Mouse (Mus musculus): Measurements from ENCODE around the gene Olfr145. TPM values are rescaled to one million over a fixed set of nuclear protein-coding genes. Genes with fewer than 3 reads are reported as not detected.

Gene Olfr145
- not detected for total RNA-seq (2021)
- long read RNA-seq, experiment 1, result 0 reads
- long read RNA-seq, experiment 2, result 0 reads

- no peak for DNase-seq (ENCODE audit: low spot score in 2 of 2)
Measured at GRCm38 (mm10) chr9:37896661-37897060, at the start of gene Olfr145. Gene Olfr145 (plus strand): TSS chr9:37896724.

- DNase-seq (ENCODE audit: low spot score in 2 of 2), result no peak
Measured at GRCm38 (mm10) chr9:37849267-37849666, 47.3 kb upstream of the Olfr145 start.

DNA sequence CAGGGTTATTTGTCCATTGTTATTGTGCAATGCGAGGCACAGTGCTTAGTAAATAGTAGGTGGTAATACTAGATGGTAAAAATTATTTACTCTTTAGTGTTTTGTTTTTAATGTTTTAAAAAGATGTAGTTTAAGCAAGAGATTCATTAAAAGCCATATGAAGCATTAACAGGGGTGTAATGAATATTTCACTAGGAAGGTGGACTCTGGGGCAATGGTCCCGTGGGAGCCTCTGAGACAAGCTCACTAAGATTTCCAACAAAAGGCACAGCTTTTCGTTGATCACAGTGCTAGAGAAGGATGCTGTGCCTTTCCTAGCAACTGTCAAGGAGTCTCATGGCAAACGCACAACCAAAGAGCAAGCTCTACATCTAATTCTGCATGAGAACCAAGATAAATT is 42.6 kb upstream of the Olfr145 start, which contains the start of gene Olfr877:
Gene Olfr877, plus strand, starts transcription at position 301 of the 400 bp plus-strand sequence.
- no peak for DNase-seq (ENCODE audit: low spot score in 2 of 2)

GRCm38 (mm10) chr9:37863325-37863724 is 33.2 kb upstream of the Olfr145 start:
- peak in 1 of 2 experiments; percentile 29 for DNase-seq (ENCODE audit: low spot score in 2 of 2)

GRCm38 (mm10) chr9:37870246-37870645 is 26.3 kb upstream of the Olfr145 start:
- no peak for DNase-seq (ENCODE audit: low spot score in 2 of 2)

DNA sequence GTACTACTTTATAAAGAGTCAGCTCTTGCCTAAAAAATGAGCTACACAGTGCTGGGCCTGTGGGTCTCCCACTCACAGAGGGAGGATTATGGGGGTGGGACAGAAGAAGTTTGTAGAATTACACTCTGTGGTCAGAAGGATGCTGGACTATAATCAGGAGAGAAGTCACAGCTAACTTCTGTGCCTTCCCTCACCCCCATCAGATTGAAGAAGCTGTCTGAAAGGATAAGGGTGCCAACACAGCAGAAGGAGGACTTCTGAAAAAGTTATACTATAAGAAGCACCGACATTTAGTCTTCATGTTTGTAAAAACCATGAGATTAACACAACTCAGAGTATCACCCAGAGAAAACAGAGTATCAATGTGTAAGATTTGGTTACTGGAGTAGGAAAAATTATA is 25.4 kb upstream of the Olfr145 start:
- DNase-seq (ENCODE audit: low spot score in 2 of 2), result peak in 1 of 2 experiments; percentile 22

- DNase-seq (ENCODE audit: low spot score in 2 of 2), result no peak
Measured at GRCm38 (mm10) chr9:37871536-37871935, 25.0 kb upstream of the Olfr145 start.

- no peak for DNase-seq (ENCODE audit: low spot score in 2 of 2)
Measured at GRCm38 (mm10) chr9:37890960-37891359, 5.6 kb upstream of the Olfr145 start.

DNA sequence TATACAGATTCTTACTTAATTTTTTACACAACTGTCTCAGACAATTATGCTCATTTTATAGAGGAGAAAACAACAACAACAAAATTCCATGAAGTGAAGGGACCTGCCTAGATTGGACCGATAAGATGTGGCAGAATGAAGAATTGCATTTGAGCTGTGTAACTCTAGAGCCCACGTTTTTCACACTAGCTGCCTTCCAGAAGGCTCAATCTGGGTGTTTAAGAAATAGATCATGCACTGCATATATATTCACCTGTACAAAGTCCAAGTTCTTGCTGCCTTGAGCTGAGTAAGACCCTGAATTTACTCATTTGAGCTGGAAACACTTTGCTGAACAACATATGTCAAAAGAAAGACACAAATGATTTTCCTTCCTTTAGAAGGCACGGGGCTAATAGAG is 9.0 kb downstream of the Olfr145 start:
- peak; percentile 11 to 22 for DNase-seq (ENCODE audit: low spot score in 2 of 2)

DNA sequence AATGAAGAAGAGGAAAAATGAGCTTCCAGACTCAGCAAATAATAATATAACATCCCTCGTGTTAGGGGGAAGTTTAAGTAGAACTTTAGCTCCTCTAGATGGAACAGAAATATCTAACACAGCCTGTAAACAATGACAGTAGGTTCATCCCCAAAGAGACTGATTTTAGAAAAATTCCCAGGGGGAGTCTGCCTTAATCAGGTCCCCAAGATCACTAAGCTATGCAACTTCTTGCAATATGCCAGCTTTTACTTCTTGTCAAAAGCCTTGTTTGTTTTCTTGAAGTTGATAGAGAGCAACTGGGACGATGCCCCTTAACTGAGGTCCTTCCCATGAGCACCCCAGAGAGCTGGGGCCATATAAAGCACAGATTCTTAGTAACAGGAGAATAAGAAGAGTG is 21.0 kb downstream of the Olfr145 start, which contains the start of gene Olfr878:
Gene Olfr878, plus strand, starts transcription at position 301 of the 400 bp plus-strand sequence.
- DNase-seq (ENCODE audit: low spot score in 2 of 2), result no peak

GRCm38 (mm10) chr9:37918018-37918417 is 21.5 kb downstream of the Olfr145 start:
- no peak for DNase-seq (ENCODE audit: low spot score in 2 of 2)

DNA sequence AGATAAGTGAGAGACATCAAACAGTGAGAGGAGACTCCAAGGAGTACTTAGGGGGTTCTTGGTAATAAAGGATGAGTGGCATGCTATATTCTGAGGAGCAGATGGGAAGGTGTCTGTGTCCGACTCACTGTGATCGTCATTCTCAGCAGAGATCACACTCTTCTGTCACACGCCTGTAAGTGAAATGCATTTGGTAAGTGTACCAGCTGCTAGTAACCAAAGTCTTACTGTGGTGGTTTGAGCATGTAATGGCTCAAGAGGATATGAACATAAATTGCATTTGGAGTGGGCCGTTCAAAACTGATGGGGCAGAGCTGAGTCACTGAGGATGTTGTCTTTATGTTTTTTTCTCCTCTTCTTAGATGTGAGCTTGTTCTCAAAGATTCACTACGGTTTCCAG is 27.7 kb downstream of the Olfr145 start:
- no peak for DNase-seq (ENCODE audit: low spot score in 2 of 2)

DNA sequence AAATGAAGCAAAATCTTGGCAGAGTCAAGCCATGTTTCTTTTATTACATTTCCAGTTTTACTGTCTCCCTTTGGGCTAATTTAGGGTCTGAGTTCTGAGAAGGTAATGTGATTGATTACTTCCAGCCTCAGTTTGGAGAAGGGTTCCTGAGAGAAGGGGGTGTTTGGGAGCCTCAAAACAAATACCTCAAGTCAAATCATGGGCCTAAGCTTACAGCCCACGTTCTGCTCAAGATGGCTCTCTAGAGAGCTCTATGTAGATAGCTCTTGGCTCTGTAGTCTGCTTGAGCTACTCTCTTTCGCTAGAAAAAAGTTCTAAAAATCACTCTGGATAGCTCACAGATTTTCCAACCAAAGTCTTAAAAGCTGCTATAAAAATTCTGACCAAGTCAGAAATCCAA is 28.9 kb downstream of the Olfr145 start:
- DNase-seq (ENCODE audit: low spot score in 2 of 2), result no peak

DNA sequence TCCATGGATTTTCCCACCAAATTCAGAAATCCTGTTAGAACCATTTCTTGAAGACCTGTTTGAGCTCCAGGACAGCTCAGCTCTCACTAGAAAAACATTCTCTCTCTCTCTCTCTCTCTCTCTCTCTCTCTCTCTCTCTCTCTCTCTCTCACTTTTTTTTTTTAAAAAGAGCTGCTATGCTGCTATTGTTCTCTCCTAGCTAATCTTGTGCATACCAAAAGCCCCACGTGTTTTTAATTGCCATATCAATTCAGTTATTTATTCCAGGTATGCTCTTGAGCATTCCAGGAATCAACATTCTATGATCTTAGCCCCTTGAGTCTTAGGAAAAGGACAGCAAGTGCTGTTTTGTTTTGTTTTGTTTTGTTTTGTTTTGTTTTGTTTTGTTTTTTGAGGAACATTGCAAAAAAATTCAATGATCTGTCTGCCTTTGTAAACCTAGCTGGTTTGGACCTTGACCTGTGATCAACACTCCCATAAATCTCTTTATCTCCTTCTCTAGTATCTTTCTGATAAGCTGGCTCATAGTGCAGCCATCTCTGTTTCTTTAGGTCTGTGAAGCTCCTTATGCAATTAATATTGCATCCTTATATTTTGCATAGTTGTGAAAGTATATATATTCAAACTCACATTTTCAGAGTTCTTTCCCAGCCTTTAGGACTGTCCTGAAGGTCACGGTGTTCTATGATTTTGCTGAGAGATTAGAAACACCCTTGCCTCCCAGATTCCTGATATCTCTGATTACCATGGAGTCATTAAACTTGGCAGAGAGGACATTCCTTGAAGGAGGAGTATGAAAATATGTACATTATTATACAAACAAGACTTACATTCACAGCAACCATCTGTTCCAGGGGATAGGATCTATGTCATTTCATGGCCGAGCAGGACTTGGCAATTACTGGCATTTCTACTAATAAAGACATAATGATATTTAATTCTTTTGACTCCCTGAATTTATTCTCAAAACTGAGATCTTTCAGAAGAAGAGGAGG is 29.8 kb downstream of the Olfr145 start:
- DNase-seq (ENCODE audit: low spot score in 2 of 2), result no peak

GRCm38 (mm10) chr9:37932519-37932918 is 36.0 kb downstream of the Olfr145 start:
- peak; percentile 69 to 78 for DNase-seq (ENCODE audit: low spot score in 2 of 2)

GRCm38 (mm10) chr9:37934146-37934545 is 37.6 kb downstream of the Olfr145 start:
- no peak for DNase-seq (ENCODE audit: low spot score in 2 of 2)

DNA sequence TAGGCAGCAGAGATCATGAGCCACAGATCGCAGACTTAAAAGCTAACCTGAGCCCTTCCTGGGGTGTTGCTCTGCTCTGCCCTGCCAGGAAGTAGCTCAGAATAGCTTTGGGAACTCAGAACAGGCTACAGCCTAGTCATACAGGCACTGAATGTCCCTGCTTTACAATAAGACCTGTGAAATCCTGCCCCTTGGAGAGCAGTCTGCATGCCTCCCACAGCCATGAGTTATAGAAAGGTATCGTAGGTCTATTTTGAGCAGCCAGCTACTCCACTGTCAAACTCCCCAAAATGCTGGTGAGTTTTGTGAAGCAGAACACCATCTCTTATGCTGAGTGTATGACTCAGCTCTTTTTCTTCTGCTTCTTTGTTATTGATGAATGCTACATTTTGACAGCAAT is 44.6 kb downstream of the Olfr145 start:
- DNase-seq (ENCODE audit: low spot score in 2 of 2), result no peak

Other genes starting within 250 kb of the Olfr145 start
- 10 to 100 TPM; 47.5 to 58.0 TPM for gene Tbrg1, start 239.4 kb upstream of the Olfr145 start, total RNA-seq (2021)
- not detected for gene Panx3, start 227.5 kb upstream of the Olfr145 start, total RNA-seq (2021)
- gene Olfr160, start 180.5 kb upstream of the Olfr145 start, total RNA-seq (2021), result not detected
- not detected for gene Olfr874, start 151.6 kb upstream of the Olfr145 start, total RNA-seq (2021)
- gene Olfr875, start 124.9 kb upstream of the Olfr145 start, total RNA-seq (2021), result not detected
- not detected for gene Olfr876, start 93.7 kb upstream of the Olfr145 start, total RNA-seq (2021)
- not detected for gene Olfr877, start 42.5 kb upstream of the Olfr145 start, total RNA-seq (2021)
- gene Olfr878, start 21.1 kb downstream of the Olfr145 start, total RNA-seq (2021), result under 1 TPM in 1 of 2 experiments, not detected in 1; 0.09 TPM
- not detected for gene Olfr881, start 95.1 kb downstream of the Olfr145 start, total RNA-seq (2021)
- gene Olfr883, start 129.1 kb downstream of the Olfr145 start, total RNA-seq (2021), result not detected
- not detected for gene Olfr884, start 149.8 kb downstream of the Olfr145 start, total RNA-seq (2021)
- not detected for gene Olfr885, start 164.6 kb downstream of the Olfr145 start, total RNA-seq (2021)
- gene Olfr887, start 187.3 kb downstream of the Olfr145 start, total RNA-seq (2021), result not detected
- gene Olfr888, start 211.4 kb downstream of the Olfr145 start, total RNA-seq (2021), result not detected
- not detected for gene Olfr889, start 218.5 kb downstream of the Olfr145 start, total RNA-seq (2021)
- gene Olfr890, start 245.8 kb downstream of the Olfr145 start, total RNA-seq (2021), result not detected

All from left cerebral cortex, adult 18-20 months (tissue).